Mouse (Mus musculus): ENCODE data around the gene Palm.

Palm gene

DNA sequence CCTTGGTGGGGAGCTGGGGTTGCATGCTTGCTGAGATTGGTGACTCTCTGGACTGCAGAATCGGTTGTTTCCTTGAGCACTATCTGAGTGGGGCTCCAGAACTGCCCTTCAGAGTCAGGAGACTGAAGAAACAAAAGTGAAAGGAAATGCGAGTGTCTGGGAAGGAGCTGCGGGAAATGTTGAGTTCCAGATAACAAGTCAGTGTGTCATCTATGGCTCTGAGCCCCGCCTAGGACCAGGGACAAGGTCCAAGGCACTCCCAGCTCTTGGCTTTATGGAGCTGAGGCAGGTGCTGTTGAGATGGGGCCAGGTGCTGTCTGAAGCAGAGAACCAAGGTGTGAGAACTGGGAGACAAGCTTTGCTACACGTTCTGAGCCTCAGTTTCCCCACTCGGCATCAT lies 31.0 kb downstream of the Palm start:
- DNase-seq (ENCODE audit: low spot score) = no peak

GRCm38 (mm10) chr10:79831583-79831982 lies 38.2 kb downstream of the Palm start:
- no peak for DNase-seq (ENCODE audit: low spot score)

GRCm38 (mm10) chr10:79832026-79832785 lies 38.8 kb downstream of the Palm start:
- DNase-seq (ENCODE audit: low spot score) = no peak

DNA sequence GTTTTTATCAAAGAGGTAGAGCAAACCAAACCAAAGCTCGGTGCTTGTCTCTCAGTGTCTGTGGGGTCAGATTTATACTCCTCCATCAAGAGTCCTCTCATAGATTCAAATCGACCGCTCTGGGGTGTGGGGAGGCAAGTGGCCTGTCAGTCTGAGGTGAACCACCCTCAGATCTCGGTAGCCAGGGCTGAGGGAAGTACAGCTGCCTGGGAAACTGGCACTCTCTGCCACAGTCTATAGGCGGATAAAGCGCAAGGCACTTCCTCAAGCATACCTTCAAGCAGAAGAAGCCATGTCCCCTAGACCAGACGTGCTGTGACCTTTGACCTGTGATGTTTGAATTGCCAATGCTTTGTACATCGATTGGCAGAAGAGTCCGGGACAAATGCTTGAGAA lies 39.4 kb downstream of the Palm start:
- DNase-seq (ENCODE audit: low spot score) = no peak

GRCm38 (mm10) chr10:79834769-79835398 lies 41.5 kb downstream of the Palm start:
- DNase-seq (ENCODE audit: low spot score) = peak; percentile 88

- no peak for DNase-seq (ENCODE audit: low spot score)
Measured at GRCm38 (mm10) chr10:79836918-79837317, 43.5 kb downstream of the Palm start.

DNA sequence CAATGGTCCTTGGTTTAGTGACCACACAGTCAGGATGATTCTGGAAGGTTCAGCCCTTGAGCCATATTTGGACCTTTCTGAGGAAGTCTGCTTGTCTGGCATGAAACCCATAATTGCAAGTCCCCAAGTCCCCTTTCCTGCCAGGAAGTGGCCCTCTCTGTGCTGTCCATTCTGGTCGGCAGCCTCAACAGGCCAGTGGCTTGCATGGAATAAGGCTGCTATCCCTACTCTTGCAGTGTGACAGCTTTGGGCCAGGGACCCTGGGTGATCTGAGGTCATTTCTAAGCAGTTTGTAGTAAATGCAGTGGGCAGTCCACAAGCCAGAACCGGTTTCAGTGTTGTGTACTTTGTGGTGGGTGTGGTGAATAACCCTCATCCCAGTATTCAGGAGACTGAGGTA lies 44.8 kb downstream of the Palm start:
- DNase-seq (ENCODE audit: low spot score) = no peak

GRCm38 (mm10) chr10:79840091-79840490 lies 46.7 kb downstream of the Palm start:
- DNase-seq (ENCODE audit: low spot score) = no peak

- peak; percentile 84 for DNase-seq (ENCODE audit: low spot score)
Measured at GRCm38 (mm10) chr10:79840644-79841551, 47.5 kb downstream of the Palm start.

DNA sequence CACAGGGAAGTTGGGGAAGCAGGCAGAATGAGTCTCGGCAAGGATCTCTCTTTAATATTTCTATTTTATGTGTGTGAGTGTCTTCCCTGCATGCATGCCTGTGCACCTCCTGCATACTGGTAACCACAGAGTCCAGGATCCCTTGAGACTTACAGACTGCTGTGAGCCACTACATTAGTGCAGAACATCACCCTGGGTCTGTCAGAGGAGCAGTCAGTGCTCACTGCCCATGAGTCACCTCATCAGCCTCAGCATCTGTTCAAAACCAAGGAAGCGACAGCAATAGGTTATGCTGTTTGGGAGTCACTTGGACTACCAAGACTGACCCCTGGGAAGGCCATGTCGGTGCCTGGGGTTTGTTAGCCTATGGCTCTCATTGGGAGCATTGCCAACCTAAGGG lies 49.0 kb downstream of the Palm start:
- no peak for DNase-seq (ENCODE audit: low spot score)

DNA sequence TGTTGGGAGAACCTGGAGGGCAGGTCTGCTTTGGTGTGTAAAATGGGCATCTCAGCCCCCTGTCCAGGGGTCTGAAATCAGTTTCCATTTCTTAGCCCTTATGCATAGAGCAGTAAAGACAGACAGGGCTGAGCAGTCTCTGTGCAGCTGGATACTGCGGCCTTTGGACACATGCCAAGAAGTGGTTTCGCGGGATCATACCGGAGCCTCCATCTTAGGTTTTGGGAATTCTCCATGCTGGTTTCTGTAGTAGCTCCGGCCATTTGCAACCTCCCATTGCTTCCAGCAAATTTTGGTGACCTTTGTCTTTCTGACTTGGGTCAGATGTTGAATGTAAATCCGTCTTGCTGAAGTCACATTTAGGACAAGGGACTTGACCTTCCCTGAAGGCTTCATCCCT lies 50.1 kb downstream of the Palm start:
- no peak for DNase-seq (ENCODE audit: low spot score)

GRCm38 (mm10) chr10:79846553-79846952 lies 53.2 kb downstream of the Palm start:
- DNase-seq (ENCODE audit: low spot score) = no peak

- no peak for DNase-seq (ENCODE audit: low spot score)
Measured at GRCm38 (mm10) chr10:79849941-79850628, 56.7 kb downstream of the Palm start.

DNA sequence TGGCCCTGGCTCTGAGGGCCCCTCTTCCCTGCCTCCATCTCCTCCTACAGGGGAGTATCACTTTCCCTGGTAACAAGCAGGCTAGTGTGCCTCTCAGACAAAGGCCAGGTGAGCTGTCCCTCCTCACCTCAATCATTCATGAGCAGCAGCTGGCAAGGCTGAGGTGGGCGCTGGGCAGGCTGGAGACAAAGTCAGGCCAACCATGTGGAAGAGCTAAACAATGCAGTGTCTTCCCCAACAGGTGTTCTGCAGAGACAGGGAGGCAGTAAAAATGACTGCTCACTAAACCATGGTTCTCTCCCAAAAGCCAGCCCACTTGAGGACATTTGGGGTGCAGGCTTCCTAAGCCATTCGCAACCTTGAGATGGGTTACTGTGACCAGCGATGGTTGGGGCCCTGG lies 58.3 kb downstream of the Palm start:
- DNase-seq (ENCODE audit: low spot score) = no peak

DNA sequence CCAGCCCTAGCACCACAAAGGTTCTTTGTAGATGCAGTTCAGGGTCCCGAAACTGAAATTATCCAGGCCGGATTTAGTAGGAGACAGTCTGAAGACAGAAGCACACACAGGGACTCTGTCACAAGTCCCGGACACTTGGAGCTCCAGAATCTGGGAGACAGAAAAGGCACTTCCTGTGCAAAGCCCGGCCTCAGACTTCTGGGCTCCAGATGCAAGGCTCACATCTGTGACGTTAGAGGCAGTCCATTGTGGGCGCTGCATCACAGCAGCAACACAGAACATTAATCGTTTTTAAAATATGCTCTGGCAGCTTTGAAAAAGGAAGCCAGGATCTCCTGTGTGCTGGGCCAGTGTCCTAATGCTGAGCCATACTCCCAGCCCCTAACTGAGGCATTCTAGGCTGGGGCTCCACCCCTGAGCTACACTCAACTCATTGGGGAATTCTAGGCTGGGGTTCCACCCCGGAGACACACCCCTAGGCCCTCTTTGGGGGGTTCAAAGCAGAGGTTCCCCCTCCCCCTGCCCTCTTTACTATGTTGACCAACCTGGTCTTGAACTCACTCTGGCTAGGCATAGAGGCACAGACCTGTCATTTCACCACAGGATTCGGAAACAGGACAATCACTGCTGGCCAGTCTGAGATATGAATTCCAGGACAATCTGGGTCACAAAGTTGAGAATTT lies 58.9 kb downstream of the Palm start:
- no peak for DNase-seq (ENCODE audit: low spot score)

GRCm38 (mm10) chr10:79852827-79853226 lies 59.5 kb downstream of the Palm start:
- no peak for DNase-seq (ENCODE audit: low spot score)

- DNase-seq (ENCODE audit: low spot score) = peak; percentile 81
Measured at GRCm38 (mm10) chr10:79853392-79853791, 60.0 kb downstream of the Palm start.

- DNase-seq (ENCODE audit: low spot score) = peak; percentile 100
Measured at GRCm38 (mm10) chr10:79853860-79854795, 60.8 kb downstream of the Palm start, which contains the start of gene Ptbp1. TSS of gene Ptbp1 (plus strand) at chr10:79854427.

- peak; percentile 83 for DNase-seq (ENCODE audit: low spot score)
Measured at GRCm38 (mm10) chr10:79854801-79855541, 61.6 kb downstream of the Palm start.

Measured in embryo, embryonic 10 days (tissue).